Mouse (Mus musculus) megakaryocyte, embryonic 14.5 days (primary cell): ENCODE measurements around the gene Nsdhl.

ENCODE experiments used
- FLI1 ChIP-seq: IDR thresholded peaks from 2 replicates; pipeline ENCODE4 v1.6.1; 2012; ENCODE audit warnings: low read length, inconsistent platforms, mixed read lengths
- GATA1 ChIP-seq: IDR thresholded peaks from 3 replicates; pipeline ENCODE4 v1.6.1; 2012; ENCODE audit warnings: mixed read lengths, low read length, inconsistent platforms, borderline replicate concordance

DNA sequence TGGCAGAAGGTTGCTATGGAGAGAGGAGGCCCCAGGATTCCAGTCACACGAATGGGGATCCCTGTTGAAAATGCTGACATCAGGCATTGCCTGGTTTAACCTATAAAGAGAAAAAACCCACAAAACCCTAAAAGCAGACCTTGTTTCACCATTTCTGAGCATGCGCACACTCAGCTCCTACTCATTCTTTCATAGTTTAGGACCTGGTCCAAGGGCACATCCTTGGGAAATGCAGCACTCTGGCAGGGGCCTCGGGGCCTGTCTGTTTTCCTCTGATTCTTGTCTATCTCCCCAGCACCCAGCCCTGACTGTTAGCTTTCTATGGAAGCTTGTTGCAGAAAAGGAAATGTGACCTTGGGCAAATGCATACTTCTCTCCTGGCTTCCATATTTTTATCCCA is 72.2 kb downstream of the Nsdhl start:
- TF ChIP-seq GATA1: no peak
- TF ChIP-seq FLI1: no peak
